Mouse (Mus musculus): ENCODE results near the gene Xpr1.

The Xpr1 gene

DNA sequence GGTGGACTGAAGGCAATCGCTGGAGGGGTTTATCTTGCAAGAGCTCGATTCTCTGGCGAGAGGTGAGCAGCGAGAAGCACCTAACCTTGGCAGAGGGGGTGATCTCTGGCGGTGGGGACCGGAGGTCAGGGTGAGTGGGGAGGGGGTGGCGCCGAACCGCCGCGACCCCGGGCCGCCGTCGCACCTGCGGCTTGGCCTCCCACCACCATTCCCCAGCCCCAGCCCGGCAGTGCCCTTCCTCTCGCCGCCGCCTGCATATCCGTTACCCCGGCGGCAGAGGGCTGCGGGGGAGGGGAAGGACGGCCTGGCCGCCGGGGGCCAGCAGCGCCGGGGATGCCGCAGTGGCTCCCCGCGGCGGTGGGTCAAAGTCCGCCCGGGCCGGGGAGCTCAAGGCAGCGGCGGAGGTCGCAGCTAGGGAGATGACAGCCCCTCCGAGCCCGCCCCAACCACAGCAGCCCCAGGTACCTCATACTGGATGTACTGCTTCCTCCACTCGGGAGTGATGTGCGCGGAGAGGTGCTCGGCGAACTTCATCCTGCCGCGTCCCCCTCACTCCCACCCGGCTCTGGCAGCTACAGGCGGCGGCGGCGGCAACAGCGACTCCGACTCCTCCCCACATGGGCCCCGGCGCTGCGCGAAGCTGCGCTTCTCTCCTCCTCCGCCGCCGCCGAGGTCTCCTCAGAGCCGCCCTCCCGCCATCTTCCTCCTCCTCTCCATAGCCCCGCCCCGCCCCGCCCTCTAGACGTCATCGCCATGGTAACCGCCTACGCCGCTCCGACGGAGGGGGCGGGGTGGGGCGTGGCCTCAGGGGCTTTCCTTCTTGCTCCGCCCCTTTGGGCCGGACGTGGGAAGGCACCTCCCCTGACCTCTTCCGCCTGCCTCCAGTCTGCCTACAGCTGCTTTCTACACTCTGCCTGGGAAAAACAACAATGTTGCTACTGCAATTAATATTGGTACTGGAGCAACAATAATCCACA is at the start of gene Xpr1:
TSS of gene Xpr1 (minus strand) at position 715 of the 977 bp plus-strand sequence.
- peak; percentile 97 for DNase-seq (ENCODE audit: low spot score)

GRCm38 (mm10) chr1:155463442-155463841 is 46.2 kb upstream of the Xpr1 start:
- DNase-seq (ENCODE audit: low spot score), result no peak

DNA sequence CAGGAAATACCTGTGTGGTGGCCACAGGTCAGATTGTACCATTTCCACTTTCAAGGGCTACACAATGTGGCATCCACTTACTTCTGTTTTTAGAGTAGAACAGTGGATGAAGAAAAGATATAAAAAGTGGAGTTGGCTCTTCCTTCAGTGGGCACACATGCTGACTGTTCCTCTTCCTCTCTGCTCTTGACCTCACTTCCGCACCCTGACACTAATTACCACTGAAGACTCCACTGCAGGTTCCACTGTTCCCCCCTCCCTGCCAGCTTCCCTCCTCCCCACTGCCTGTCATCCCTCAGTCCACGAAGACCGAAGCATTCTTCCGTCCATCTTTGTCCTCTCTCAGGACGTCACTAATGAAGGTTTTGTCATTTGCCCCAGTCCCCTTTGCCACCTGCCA is 45.4 kb upstream of the Xpr1 start:
- DNase-seq (ENCODE audit: low spot score), result no peak

DNA sequence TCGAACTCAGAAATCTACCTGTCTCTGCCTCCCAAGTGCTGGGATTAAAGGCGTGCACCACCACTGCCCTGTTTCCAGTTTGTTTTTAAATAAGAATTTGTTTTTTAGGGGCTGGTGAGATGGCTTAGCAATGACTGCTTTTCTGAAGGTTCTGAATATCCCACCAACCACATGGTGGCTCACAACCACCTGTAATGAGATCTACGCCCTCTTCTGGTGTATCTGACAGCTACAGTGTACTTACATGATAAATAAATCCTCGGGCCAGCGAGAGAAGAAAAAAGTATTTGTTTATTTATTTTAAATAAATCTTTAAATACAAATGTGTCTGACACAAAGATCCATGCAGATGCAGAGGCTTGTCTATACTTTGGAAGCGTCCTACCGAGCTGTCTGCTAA is 40.3 kb upstream of the Xpr1 start:
- DNase-seq (ENCODE audit: low spot score), result no peak

- DNase-seq (ENCODE audit: low spot score), result peak; percentile 88
Observed at GRCm38 (mm10) chr1:155453180-155453579, 36.0 kb upstream of the Xpr1 start.

- no peak for DNase-seq (ENCODE audit: low spot score)
Observed at GRCm38 (mm10) chr1:155448932-155449331, 31.7 kb upstream of the Xpr1 start.

GRCm38 (mm10) chr1:155447277-155447676 is 30.1 kb upstream of the Xpr1 start:
- no peak for DNase-seq (ENCODE audit: low spot score)

- no peak for DNase-seq (ENCODE audit: low spot score)
Observed at GRCm38 (mm10) chr1:155443115-155443514, 25.9 kb upstream of the Xpr1 start.

DNA sequence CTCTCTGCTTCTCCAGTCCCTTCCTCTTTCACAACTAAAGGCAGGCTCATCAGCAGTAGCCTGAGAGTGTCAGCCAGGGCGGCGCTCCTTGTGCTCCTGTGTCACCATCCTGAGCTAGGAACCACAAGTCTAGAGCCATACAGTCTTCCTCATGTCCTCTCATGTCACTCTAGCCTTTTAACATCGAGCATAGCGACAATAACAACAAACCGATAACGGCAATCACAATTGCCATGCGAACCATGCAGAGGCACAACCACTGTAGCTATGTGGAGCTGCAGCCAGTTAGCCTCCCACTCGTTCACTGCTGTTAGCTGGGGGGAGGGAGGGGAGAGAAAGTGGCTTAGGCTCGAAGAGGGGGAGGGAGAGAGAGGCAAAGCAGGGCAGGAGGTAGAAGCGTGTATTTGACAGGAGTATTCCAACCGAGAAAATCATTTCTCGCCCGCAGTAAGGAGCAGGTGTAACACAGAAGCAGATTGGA is 25.3 kb upstream of the Xpr1 start:
- no peak for DNase-seq (ENCODE audit: low spot score)

GRCm38 (mm10) chr1:155439551-155439950 is 22.3 kb upstream of the Xpr1 start:
- DNase-seq (ENCODE audit: low spot score), result no peak

DNA sequence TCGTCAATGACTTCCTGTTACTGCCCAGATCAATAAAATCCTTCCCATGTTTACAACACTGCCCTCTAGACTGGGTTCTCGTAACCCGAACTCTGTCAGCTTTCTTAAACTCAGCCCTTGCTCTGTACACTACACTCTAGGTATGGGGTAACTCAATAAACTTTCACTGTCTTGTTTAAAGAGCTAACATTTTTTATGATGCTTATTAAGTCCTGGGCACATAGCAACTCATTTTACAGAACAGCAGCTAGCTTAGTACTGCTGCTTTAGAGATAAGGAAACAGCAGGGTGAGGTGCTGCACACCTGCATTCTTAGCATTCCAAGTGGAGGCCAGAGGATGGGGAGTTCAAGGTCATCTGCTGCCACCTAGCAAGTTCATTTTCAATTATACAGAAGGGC is 21.3 kb upstream of the Xpr1 start:
- DNase-seq (ENCODE audit: low spot score), result no peak

DNA sequence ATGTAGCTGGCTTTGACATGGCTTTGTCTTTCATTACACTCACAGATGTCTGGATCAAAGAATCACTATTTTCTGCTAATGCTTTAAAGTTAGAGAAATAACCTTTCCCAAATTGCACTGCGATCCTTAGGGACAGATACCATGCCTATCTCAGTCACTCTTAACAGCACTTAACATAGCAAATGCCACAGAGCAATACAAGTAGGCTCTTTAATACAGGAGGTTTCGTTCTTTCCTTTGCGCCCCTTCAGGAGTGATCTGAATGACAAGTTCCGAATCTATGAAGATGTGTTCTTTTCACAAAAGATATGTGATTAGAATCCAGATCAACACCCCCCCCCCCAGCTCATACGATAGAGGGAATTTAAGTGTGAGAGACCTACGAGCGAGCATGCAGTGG is 12.1 kb upstream of the Xpr1 start:
- no peak for DNase-seq (ENCODE audit: low spot score)

DNA sequence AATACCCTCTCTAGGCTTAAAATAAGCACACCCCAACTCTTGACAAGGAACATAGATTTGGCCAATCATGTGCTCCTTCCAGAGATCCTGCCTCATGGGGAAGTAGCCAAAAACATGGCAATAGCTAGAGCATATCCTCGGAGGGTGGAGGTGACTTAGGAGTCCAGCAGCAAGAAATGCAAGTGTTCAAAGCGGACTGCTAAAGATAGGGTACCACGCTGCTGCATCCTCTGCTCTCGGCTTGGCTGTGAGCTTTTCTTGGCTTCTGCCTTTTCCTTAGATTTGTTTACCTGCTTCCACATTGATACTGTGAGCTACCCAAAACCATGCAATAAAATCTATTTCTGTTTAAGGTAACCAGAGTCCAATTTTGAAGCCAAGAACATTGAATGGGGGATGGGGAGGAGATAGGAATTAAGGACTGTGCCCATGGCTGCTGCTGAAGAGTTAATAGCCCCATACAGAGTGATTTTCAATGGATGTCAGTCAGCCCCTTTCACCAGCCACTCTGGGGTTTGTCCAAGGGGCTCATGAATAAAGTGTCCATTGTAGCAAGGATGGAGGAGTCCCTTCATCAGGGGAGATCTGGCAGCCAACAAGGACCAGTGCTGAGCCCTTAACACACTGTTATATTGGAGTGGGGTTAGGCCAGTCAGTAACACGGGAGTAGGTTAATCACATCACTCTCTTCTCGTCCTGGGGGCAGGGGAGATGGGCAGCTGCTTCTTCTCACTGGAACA is 10.1 kb upstream of the Xpr1 start:
- no peak for DNase-seq (ENCODE audit: low spot score)

DNA sequence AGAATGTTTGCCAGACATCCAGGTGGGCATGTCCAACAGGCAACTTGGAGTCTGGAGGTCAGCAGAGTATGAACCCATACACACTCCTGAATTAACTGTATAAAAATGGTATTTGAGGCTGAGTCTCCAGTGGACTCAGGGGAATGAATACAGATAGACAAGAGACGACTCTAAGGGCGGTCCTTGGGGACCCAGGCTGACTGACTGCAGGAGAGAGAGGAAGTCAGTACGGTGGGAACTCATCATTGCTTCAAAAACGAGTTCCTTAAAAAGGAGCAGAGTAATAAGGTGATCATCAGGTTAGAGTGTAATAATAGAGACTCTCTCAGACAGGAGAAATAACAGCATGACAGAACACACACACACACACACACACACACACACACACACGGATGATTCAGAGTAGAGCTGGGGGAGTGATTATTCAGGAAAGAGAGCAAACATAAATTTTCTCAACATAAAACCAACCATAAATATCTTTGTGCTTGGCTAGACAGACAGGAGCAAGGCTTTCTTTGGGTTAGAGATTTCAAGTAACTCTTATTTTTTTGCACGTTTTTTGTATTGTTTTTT is 8.6 kb upstream of the Xpr1 start:
- DNase-seq (ENCODE audit: low spot score), result no peak

- DNase-seq (ENCODE audit: low spot score), result no peak
Observed at GRCm38 (mm10) chr1:155425285-155425684, 8.1 kb upstream of the Xpr1 start.

DNA sequence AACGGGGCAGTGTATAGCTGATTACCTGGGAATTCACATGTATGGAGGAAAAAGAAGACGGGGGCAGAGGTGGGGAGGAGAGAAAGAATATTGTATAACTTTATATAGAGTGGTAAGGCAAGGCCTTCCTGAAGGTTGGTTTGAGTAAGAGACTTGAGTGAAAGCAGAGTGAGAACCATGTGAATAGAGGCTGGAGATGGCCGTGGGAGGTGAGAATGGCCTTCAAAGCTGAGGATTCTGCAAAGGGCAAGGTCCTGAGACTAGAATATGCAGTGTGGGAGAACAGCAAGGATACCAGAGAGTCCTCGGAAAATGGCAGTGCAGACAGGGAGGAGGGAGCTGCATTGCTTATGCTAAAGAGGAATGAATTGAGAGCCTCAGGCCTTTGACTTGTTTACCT is 6.6 kb upstream of the Xpr1 start:
- DNase-seq (ENCODE audit: low spot score), result no peak

GRCm38 (mm10) chr1:155422022-155422421 is 4.8 kb upstream of the Xpr1 start:
- DNase-seq (ENCODE audit: low spot score), result no peak

DNA sequence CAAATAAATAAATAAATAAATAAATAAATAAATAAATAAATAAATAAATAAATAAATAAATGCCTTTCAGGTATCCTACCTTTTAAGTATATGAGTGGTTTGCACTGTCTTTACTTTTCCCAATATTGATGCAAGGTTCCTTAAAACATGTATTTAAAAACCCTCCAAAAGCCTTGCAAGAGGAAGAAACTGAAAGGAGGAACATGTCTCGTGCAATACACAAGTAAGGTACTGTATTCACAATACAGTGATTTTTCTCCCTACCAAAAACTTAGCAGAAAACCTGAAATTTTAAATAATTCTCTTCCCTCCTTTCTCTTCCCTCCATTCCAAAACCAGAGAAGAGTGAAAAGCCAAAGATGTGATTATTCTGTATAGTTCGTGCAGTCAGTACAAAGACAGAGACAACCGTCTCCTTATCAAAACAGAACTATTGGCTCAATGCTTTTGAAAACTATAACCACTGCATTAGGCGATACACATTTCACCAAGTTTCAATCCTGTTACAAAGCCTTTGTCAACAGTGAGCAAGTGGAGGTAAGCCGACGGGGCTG is 991 bp downstream of the Xpr1 start:
- peak; percentile 41 for DNase-seq (ENCODE audit: low spot score)

DNA sequence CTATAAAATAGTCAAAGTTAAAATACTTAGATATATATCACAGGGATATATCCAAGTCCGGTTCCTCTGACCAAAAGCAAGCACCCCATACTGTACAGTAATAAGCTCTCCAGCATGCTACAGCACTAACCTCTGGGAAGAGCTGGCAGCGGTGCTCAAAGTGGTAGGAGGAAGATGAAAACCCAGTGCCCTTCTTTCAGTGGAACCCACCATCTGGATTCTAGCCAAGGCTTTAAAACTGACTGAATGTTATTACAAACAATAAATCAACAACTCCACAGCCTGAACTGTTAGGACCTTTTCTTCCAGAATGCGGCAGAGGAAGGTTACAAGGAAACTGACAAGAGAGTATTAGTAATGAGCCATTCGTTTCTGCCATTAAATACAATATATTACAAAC is 1.8 kb downstream of the Xpr1 start:
- peak; percentile 26 for DNase-seq (ENCODE audit: low spot score)

DNA sequence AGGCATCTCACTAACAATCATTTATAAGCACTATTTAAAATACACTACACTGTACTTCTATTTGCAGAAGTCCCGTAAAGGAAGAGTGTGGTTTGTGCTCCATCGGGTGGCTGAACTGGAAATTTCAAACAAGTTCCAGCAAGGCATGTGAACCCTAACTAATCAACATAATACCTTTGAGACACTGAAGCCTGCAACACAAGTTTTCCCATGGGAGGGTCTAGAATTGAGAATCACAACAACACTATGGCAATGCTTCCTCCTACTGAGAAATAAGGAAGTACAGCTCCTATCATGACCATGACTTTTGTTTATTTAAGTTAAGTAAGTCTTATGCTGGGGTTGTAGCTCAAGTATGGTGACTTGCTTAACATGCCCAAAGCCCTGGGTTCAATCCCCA is 4.5 kb downstream of the Xpr1 start:
- DNase-seq (ENCODE audit: low spot score), result peak; percentile 78

DNA sequence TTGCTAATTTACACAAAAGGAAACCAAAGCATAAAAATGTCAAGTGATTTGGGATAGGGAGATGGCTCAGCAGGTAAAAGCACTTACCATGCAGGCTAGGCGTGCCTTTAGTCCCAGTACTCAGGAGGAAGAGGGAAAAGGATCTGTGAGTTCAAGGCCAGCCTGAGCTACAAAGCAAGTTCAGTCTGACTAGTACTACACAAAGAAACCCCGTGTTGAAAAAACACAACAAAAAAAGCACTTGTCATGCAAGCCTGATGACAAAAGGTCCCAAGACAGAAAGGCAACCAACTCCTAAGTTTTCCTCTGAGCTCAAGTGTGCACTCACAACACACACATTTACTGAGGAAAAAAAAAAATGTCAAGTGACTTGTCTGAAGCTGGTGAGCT is 8.6 kb downstream of the Xpr1 start:
- no peak for DNase-seq (ENCODE audit: low spot score)
